Mouse (Mus musculus) cortical plate, adult 2 months (tissue): ENCODE measurements around the gene Zbtb7a.

ENCODE experiments used
- CTCF ChIP-seq: fragments of 200-500 bp; IDR thresholded peaks from 2 replicates; pipeline ENCODE4 v1.5.1; 2011; ENCODE audit warnings: mild to moderate bottlenecking, control low read depth, low read length; ENCODE audit not compliant: insufficient read depth; ENCODE audit errors: extremely low read depth
- POLR2A ChIP-seq: fragments of 200-500 bp; IDR thresholded peaks from 2 replicates; pipeline ENCODE4 v1.6.1; 2011; ENCODE audit warnings: mild to moderate bottlenecking, low read length, control low read depth; ENCODE audit not compliant: insufficient read depth; ENCODE audit errors: extremely low read depth

- TF ChIP-seq CTCF = no peak
- no peak for TF ChIP-seq POLR2A
Measured at GRCm38 (mm10) chr10:81168087-81168431, 33.0 kb downstream of the Zbtb7a start.
